Mouse (Mus musculus): Measurements from ENCODE around the gene Zyx.
A peak's percentile ranks its signal among the peaks of the same experiment; 100 is the strongest.

The Zyx gene

DNA sequence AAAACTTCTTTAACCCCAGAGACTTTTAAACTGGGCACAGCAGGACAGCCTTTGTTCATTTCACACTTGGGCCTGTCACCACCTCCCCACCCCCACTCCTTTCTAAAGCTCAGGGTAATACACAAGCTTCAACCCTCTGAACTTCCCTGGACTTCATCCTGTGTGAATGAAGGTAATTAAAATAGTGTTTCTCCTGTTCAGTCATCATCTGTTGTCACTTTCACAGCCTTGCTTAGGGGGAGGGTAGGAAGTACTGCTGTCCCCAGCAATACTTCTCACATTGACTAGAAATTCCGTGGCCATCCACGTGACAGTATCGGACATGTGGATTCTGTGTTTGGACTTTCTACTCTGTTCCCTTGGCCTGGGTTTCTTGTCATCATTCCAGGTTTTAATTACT, 20.4 kb downstream of the Zyx start:
- DNase-seq (ENCODE audit: low spot score in 2 of 2): no peak

DNA sequence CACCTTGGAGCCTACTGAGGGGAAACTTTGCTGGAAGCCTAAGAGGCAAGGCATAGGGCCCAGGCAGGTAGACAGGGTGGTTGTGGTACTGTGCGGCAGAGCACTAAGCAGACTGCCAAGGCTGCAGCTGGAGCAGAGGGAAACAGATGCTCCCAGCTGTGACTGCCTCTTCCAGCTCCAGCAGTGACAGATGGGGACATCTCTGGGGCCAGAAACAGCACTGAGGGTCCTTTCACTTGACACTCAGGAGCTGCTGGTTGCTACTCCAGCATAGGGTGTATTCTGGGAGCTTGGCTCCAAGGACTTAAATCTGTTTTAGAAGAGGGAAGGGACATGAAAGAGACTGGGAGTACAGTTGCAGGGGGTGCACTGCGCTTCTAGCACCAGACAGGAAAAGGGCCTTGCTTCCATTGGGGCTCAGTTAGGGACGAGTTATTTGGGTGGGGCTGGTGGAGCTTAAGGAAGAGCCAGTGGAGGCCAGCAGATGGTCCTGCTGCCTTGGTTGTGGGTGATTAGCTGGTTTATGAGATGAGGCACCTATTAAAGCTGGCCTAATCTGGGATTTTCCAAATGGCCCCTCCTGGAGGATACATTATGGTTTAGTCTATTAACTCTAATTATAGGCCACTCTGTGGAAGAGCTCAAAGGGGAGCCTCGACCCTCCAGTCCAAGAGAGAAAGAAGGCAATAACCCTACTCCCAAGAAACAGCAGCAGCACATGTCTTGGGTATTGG, 21.4 kb downstream of the Zyx start:
- no peak for DNase-seq (ENCODE audit: low spot score in 2 of 2)

DNA sequence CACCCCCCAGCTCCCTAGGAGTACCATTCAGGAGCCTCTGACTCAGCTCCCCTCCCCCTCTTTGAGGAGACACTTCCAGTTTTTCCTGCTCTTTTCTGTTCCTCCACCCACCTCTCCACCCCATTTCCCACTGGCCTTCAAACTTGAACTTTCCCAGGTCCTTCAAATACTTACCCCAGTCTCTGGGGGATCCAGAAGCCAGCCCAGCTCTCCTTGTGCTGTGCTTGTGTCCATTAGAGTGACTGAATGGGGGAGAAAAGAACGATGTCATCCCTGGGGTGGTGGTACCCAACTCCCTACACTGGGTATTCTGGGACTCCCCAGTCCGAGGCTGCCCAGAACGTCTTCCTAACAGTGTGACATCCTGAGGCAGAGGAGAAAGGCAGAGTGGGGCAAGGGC, 22.6 kb downstream of the Zyx start:
- no peak for DNase-seq (ENCODE audit: low spot score in 2 of 2)

DNA sequence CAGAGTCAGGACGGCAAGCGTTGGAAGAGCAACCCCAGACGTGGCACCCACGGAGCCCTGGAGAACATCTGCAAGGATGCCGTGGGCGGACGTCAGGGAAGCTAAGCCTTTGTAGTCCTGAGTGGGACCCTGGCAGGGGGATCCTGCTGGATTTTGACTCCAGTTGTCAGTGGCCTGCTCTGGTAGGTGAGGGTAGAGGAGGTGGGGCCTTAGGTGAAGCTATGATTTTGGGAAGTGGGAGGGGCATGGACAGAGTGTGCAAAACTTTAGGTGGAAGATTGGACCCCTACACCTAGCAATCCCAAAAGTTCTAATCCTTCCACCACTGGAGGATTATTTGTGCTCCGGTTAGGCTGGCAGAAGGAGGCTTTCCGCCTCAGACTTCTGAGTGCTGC, 23.0 kb downstream of the Zyx start:
- no peak for DNase-seq (ENCODE audit: low spot score in 2 of 2)

DNA sequence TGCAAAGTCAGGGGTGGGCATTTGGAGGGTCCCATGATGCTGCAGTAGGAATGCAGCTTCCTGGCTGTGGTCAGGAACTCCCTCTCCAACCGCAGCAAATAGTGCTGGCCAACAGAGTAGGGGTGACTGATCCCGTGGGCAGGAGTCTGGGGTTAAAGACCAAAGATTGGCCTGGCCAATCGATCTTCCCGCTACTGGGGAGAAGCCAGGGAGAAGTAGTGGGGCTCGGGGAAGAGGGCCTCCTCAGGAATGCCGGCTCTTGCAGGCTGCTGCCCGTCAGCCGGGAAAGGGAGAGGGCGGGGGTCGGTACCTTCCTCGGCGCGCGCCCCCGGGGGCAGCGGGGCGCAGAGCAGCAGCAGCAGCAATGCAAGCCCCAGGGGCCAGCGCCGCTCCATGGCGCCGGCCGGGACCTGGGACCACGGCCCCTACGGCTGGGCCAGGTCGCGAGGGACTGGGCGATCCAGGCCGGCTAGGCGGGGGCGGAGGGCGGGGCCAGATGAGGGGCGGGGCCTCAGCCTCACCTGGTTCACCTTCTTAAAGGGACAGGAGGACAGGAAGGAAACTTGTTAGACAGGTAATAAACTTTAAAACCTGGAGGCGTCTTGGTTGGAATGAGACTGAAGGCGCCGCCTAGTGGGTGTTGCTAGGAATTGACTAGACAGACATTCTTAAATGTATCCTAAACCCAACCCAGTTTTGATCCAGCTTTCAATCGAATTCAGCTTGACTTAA, 23.6 kb downstream of the Zyx start, which contains the start of gene Epha1:
Epha1 (minus strand) TSS at position 453 of the 732 bp plus-strand sequence.
- peak; percentile 36 to 62 for DNase-seq (ENCODE audit: low spot score in 2 of 2)

DNA sequence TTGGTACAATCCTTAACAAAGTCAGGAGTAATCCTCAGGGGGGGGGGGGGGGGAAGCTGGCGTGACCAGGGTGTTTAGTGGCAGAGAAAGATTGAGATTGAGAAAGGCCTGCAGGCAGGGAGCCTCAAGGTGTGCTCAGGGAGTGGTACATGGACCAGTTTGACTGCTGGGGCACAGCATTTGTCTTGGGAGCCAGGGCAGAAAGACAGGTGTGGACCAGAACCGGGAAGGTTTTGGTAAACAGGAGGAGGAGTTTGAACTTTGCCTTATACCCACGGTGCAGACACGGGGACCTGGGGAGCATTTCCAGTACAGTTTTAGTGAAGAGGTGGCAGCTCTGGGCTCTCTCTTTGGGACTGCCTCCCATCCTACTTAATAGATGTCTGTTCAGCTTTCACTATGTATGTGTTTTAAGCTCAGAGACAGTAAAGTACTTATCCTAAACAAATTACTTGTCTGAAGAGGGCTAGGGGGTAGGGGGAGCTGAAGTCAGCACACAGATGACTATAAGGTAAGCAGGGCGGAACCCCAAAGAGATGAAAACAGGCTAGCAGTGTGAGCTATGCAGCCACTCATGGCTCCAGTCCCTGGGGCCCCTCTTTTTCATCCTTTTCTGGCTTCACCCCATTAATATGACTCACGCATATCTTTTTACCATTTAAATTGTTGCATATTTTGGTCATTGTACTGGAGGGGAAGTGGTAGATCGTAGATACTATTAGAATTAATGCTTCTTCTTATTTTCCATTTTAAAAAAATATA, 24.4 kb downstream of the Zyx start:
- no peak for DNase-seq (ENCODE audit: low spot score in 2 of 2)

DNA sequence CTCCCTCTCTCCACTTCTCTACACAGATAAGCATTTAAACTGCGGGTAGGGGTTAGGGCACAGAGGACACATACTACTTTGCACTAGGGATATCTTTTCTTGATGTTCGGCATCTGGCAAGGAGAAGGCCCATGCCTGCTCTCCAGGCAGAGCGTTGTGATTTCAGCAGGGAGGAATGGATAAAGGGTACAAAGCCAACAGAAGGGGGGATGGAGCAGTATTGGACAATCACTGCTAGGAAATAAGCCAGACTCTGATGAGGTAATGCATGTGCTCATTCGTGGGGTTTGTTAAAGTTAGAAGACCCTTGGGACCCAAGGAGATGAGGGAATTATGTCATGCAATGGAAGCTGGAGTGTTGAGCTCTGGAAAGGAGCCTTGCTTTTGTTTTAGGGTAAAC, 25.3 kb downstream of the Zyx start:
- DNase-seq (ENCODE audit: low spot score in 2 of 2): no peak

DNA sequence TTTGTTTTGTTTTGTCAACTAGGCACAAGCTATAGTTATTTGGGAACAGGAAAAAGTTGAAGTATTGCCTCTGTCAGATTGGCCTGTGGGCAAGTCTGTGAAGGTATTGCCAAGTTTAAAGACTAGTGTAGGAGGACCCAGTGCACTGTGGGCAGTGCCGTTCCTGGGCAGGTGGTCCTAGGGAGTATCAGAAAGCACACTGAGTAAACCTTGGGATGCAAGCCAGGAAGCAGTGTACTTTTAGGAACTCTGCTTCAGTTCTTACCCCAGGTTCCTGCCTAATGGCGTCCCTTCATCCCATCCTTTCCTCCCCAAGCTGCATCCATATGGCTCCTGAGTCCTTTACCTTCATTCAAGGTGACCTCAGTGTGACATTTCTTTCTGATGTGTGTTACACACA, 25.7 kb downstream of the Zyx start:
- no peak for DNase-seq (ENCODE audit: low spot score in 2 of 2)

DNA sequence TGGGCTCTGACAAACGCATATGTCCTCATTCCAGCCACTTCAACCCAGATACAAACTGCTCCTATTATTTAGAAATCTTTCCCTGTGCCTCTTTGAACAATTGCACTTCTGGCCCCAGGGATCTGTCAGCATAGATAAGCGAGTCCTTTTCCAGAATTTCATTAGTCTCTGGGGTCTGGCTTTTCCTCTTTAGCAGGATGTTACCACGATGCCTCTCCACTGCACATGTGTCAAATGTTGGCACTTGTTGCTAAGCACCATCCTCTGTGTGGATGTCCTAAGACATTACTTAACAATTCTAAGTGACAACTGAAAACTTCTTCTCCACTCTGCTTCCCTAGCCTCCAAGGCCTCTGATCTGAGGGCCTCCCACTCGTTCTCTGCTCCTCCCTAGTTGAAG, 26.6 kb downstream of the Zyx start:
- no peak for DNase-seq (ENCODE audit: low spot score in 2 of 2)

DNA sequence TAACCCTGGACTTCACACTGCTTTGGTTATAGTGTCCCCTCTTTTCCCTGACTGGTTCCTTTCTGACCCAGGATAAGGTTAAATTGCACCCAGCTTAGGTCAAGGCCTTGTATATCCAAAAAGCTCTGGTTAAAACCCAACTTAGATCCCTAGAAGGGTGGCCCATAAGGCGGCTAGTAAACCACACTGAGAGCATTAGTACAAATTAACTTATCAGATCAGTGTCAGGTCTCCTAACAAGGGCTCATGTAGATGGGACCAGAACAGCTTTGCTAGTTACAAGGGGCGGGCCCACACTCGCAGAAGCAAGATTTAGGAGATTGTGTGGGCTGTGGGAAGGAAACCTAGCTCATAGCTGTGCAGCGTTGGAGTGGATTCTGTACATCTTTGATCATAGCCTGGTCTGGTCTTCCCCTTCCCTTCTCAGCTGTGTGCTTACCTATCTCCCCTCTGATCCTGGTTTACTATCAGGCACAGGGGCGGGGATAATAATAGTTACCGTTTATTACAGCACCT, 27.1 kb downstream of the Zyx start:
- DNase-seq (ENCODE audit: low spot score in 2 of 2): no peak

DNA sequence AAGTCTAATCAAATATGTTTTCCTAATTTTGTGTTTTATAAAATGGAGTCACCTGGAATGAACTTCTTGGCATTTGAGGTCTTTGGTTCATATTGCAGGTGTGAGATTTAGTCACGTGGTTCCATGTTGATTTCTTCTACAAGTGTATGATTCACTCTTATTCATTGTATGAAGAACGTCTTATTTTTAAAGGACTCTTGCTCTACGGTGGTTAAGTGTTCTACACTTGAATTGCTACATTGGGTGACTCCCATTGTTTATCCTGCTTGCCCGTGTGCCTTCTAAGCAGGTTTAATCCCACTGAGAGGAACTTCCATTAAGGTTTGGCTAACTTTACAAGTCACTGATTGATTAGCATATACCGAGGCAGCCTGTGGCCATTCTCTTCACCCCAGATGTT, 27.9 kb downstream of the Zyx start:
- DNase-seq (ENCODE audit: low spot score in 2 of 2): no peak

DNA sequence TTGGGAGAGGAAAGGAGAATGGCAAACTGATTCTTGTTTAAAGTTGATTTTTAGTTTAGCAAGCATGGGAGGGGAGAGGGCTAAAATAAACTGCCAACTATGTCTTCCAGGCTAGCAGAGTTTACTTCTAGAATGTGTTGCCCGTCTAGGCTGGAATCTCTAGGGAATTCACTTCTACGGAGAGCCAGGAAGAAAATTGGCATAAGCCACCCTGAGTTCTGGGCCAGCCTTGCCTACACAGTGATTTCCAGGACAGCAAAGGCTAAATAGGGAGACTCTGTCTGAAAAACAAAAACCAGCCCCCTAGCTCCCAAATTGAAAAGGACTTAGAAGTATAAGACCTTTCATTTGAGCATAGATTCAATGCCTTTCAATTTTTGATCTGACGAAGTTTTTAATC, 30.1 kb downstream of the Zyx start:
- no peak for DNase-seq (ENCODE audit: low spot score in 2 of 2)

DNA sequence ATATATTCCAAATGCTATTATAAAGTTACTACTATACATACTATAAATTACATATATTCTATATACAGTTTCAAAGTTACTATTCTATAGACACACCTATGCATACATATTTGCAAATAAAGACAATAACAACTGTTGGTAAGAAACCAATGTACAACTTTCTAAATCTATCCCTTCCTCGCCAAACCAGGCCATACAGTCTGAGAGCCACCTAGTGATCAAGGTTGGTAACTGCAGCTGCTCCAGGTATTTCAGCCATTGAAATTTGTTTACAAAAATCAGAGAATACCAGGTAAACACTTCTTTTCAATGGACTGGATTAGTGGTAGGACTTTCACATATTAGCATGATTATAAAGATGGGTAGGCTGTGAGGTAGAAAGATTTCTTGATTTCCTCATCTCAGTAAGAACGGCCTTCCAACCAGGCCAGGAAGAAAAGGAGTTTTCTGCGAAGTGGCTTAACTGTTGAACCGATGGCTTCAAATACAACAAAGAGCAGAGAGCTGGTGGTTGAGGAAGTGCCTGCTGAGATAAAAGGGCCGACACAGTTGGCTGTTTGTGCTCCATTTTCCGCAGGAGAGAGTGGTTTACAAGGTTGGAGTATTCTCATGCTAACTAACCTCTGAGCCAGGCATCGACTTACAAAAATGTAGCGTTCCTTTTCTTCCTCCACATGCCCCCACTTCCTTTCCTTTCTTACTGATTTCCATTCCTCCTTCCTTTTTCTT, 31.1 kb downstream of the Zyx start:
- DNase-seq (ENCODE audit: low spot score in 2 of 2): peak; percentile 19 to 34

DNA sequence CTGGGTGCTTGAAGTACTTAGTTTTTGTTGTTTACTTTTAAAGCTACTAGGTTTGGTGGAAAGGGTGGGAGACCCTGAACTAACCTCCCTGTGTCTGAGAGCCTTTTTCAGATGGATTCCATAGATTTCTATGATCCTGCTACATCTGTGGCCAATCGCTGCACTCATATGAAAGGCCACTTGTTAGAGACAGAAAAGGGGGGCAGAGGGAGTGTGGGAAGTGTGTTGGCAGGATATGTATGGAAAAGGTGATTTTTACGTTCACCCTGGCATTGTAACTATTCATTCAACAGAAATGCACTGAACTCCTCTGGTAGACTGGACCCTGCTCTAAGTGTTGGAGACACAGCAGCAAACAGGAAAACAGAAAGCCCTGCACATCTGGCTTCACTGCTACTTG, 31.8 kb downstream of the Zyx start:
- DNase-seq (ENCODE audit: low spot score in 2 of 2): no peak

DNA sequence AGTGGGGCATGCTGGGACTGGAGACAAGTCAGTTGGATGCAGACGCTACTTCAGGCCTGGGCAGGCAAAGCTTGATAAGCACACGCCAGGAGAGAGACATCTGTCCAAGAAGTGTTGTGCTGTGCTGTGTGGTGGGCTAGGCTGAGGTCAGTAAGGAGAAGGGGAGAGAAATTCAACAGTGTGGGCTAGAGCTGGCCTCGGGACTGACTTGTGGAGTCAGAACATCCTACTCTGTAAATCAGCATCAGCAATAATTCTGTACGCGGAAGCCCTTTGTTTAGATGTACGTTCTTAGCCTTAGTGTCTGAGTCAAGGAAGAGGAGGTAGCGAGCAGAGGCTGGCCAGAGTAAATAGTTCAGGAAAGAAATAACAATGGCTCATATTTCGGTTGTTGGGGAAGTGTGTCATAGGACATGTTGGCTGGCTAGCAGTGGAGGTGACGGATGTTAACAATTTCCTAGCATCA, 32.5 kb downstream of the Zyx start:
- no peak for DNase-seq (ENCODE audit: low spot score in 2 of 2)

DNA sequence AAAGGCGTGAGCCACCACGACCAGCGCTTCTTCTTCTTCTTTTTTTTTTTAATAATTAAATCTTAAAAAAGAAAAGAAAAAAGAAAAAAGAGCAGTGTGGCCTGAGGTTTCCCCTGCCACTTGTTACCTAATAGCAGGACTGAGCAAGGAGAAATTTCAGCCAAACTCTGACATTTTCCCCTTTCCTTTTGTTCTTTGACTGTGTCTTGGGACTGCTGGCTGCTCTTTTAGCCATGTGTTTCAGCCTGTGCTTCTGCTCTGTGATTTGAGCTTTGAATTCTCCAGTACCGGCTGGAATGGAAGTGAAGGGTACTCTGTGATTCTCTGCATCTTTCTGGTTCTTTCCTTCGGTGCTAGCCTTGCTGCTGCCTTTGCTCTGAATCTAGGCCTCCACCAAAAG, 33.9 kb downstream of the Zyx start:
- DNase-seq (ENCODE audit: low spot score in 2 of 2): no peak

DNA sequence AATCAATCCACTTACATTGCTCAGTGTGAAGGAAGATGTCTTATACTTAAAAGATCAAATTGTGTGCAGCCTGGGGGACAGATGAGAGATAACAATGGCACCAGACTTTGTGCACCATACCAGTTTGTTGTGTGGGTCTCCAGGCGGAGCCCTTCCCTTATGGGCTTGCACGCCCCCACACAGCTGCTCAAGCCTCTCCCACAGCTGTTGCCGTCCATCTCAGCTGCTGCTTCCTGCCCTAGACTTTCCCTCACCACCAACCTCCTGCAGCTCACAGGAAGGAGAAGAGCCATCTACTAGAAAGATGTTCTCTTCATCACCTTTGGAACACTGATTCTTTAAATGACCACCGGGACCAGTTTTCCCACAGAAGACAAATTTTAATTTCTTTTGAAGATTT, 36.2 kb downstream of the Zyx start:
- no peak for DNase-seq (ENCODE audit: low spot score in 2 of 2)

DNA sequence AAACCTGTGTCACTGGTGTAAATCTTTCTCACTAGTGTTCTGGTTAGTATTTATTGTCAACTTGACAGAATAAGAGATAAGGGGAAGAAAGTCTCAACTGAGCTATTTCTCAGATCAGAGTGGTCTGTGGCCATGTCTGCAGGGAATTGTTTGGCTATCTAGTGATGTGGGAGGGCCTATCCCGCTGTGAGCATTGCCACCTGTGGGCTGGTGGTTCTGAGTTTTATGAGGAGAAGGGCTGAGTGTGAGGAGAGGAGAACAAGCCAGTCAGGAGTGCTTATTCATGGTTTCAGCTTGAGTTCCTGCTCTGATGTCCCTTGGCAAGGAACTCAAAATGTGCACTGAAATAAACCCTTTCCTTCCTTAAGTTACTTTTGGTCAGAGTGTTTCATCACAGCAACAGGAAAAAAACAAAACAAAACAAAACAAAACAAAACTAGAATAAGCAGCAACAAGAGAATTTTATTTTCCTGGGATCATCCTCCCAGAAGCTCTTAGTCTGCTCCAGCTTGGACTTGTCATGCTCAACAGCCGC, 42.4 kb downstream of the Zyx start:
- no peak for DNase-seq (ENCODE audit: low spot score in 2 of 2)

DNA sequence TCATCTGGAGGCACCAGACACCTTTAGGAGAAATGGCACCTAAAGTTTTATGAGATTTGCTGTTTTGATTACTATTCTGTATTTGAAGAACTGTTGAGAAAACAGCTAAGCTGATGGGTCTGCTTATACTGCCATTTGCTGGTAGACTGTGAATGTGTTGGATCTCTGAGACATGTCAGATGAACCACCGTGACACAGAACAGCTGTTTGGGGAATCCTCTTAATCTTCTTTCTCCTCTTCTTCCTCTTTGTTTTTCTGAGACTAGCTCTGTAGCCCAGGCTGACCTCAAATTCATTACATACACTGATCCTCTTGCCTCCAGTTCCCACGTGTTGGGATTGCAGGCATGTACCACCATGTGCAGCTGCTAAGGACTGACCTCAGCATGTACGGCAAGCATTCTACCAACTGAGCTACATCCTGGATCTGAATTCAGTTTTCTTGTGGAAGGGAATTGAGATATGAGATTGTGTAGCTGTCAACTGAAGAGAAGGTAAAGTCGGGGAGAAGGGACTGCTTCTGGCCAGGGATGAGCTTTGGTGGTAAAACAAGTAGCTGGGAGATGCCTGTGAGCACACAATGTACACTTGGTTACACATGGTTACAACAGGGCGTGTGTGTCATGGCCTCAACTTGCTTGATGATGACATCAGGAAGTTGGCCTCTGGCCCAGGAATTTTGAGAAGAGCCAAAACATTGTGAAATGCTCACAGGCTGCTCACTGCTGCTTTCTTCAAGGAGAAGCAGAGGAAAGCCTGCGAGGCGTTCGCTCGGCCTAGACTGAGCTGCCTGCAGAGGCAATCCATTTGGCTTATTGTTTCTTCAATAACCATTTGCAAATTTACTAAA, 46.8 kb downstream of the Zyx start:
- DNase-seq (ENCODE audit: low spot score in 2 of 2): no peak

DNA sequence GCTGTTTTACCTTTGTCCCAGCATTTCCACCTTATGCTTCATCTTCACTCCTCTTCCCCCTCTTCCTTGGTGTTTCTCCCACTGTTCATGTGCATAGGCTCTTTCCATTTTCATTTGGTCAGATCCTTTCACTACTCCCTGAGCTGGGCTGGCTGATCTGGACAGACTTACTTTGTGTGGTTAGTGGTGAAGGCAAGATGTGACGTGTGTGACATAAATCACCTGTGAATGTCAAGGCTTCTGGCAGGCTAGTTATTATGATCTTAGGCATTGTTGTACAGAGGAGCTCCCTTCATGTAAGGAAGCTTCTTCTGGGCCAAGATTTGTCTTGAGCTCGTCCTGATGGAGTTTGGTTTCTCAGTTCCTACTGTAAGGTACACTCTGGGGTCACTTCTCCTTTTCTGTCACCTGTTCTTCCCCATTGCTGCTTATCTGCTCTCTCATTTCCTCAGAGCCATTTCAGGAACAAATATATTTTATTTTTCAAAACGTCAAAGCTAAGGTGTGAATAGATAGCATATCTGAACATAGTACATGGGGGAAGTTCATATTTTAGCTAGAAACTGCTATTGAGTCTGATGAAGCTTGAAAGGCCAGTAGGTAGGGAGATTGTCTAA, 47.7 kb downstream of the Zyx start:
- peak in 1 of 2 experiments; percentile 24 for DNase-seq (ENCODE audit: low spot score in 2 of 2)
